Comparison of ENCODE assay signal across 15 mouse cellular contexts in the genomic region with DNA sequence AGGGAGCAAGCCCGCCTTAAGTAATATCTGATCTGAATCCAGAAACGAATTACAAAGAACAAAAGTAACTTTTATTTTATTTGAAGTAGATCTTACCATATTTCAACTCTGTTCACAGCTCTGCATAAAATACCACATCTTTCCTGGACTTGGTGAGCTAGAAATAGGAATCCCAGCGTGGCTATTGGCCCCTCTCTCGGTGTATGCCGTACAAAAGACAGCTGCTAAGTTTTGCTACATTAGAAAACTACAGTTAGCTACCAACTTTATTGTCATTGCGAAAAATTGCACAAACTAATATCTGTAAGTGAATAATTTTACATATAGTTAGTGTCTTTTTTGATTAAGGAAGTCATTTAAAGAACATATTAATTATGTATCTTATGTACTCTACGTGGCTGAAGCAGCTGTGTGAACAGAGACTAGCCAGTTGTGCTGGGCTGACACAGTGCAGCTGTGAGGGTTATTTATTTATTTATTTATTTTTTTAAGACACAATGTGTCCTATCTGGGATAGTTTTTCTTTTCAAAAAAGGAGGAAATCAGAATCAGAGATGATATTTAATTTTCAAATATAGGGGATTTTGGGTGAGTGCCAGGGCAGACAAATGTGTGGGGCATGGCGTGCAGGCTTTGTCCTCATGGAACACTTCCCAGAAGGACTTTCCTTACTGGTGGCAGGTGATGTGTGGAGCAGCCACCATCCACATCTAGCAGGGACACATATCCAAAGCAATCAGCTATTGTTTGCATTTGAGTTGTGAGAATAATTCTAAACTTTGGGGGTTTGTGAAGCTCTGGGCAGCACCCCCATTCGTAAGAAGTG.
"Had no signal": no experiment of that assay in that cellular context is flagged by ENCODE, and none has a peak within 500 bp of the region (broad histone marks: within the 10 kb centered on the region; RNA-seq: fewer than 3 reads in every experiment).

No protein-coding gene starts in this region.

- H3K9ac ChIP-seq: kidney, embryonic 15.5 days; limb, embryonic 13.5 days; liver, embryonic 12.5 days; neural tube, embryonic 12.5 days had no signal

- H3K36me3 ChIP-seq: kidney, embryonic 15.5 days; limb, embryonic 13.5 days; liver, embryonic 12.5 days; midbrain, embryonic 10.5 days; neural tube, embryonic 12.5 days had no signal

- H3K4me1 ChIP-seq: liver, embryonic 12.5 days had no signal

- H3K27ac ChIP-seq: hindbrain, postnatal 0 days; kidney, embryonic 15.5 days; limb, embryonic 13.5 days; liver, embryonic 12.5 days; midbrain, embryonic 10.5 days; neural tube, embryonic 12.5 days had no signal

- ATAC-seq: hindbrain, postnatal 0 days; liver, embryonic 12.5 days had no signal

- H3K4me2 ChIP-seq: kidney, embryonic 15.5 days; liver, embryonic 12.5 days; neural tube, embryonic 12.5 days had no signal

- H3K4me3 ChIP-seq: kidney, embryonic 15.5 days; limb, embryonic 13.5 days; liver, embryonic 12.5 days; midbrain, embryonic 10.5 days; myocyte; neural tube, embryonic 12.5 days had no signal

- H3K9me3 ChIP-seq: kidney, embryonic 15.5 days; limb, embryonic 13.5 days; liver, embryonic 12.5 days; midbrain, embryonic 10.5 days; neural tube, embryonic 12.5 days had no signal

- DNase-seq: kidney, adult 11 months; lung, postnatal 14 days; midbrain, embryonic 14.5 days; retina, postnatal 1 day; right cerebral cortex, postnatal 4 days; spleen, adult 18-20 months; thymus, adult 18-20 months; thymus, postnatal 14 days had no signal
